Mouse (Mus musculus) cerebral cortex, adult 2 months (tissue): ENCODE results near the gene Bhmt2.

Experiments used
- WGBS: fragments of 180-500 bp; shearing (Covaris S2); methylation state at CpG from one replicate; pipeline ENCODE4 v1.1.7; 2018; 5-methylcytosine and 5-hydroxymethylcytosine counted together

Bhmt2 gene

DNA sequence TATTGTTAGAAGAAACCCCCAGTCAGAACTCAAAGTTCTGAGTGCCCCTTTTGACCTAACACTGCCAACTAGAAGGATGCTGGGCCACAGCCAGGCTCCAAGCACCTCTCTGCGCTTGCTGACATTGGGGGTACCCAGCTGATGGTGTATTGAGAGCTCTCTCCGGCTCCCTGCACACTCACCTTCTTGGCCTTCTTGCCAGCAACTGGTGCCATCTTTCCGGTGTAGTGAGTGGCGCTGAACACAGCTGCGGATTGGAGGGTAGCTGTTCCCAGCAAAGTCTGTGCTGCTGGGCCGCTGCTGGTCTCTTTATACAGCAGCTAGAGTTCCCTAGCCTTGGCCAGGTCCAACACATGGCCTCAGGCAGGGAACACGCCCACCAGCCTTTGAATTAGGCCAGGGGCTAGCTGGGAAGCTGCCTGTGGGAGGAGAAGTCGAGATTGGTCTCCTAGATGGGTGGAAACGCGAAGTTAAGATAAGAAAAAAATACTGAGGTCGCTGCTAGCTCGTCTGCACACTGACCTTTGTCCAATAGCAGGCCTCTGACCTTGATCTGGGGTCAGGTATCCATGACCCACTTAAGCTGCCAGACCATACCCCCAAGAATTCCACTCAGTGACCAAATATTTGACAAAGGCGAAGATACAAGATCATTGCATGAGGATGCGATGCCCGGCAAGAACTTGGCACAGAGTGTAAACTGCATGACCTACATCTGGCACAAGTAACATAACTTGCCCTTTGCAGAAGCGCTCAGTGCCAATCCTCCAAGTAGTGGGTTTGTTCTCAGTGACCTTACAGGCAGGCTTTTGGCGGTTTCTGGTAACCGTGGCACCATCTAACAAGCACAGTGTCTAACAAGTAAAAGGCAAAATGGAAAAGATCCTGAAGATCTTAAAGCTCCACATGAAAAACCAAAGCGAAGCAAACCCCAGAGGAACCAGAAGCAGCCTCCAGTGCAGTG, 36.5 kb downstream of the Bhmt2 start, which contains the start of gene Bhmt:
Gene Bhmt (minus strand): TSS at position 680 of the 964 bp plus-strand sequence.
- 84% methylated on average over 19 of the region's 19 CpGs for WGBS

DNA sequence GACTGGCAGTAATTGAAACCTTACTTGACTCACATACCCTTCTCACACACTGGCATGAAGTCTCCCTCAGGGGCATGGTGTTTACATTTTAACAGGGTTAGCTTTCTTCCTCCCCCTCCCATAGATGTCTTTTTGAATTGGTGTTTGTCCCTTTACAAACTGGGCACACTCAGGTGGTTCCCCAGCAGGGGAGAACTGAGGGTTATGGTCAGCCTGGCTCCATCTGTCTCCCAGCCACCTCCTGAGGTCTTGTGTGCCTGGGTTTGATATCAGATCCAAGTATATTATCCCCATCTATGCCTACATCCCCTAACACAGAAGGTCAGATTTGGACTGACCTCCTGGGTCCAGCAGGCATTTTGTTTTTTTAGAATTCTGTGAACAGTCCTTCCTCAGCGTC, 37.5 kb downstream of the Bhmt2 start:
- WGBS = 86% methylated on average over 1 of the region's 1 CpGs

DNA sequence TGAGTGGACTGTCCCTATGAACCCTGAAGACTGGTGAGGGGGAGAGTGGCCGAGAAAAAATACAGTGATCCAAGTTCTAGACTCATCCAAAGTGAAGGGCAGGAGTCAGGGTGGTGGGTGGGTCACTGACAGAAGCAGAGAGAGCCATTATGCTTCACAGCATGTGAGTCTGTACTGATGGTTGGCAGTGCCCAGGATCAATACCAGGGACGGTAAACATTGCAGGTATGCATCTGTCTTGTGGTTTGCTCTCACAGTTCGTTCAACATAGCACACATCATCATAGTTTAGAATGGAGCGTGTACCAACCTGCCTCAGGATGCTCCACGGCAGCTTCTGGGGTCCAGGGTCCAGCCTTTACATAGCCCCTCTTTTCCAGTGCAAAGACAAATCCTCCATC, 41.2 kb downstream of the Bhmt2 start:
- WGBS = 87% methylated on average over 5 of the region's 5 CpGs

DNA sequence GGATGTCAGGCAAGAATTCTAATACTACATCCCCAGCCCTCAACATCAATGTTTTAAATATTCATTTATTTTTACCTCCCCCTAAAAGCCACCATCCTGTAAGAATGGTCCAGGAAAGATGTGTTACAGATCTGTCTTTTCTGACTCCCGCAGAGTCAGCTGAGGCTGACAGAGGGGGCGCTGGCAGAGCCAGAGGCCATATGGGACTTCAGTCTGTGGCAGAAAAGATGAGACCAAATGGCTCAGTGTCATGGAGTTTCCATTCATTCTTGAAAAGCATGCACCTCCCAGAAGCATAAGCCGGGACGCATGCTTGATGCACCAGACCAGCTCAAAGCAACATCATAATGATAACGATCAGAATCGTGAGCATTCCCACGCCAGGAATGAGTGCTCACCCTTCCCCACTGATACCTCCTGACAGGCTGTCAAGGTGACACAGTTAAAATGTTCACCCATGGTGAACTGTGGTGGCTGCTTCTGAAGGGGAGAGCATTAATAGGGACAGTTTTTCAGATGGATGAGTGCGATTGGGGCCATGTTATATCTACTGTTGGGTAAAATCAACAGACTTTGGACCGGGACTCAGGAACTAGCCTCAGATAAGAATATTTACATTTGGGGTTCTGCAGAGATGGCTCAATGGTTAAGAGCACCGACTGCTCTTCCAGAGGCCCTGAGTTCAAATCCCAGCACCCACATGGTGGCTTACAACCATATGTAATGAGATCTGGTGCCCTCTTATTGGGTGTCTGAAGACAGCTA, 43.0 kb downstream of the Bhmt2 start:
- 87% methylated on average over 10 of the region's 10 CpGs for WGBS

DNA sequence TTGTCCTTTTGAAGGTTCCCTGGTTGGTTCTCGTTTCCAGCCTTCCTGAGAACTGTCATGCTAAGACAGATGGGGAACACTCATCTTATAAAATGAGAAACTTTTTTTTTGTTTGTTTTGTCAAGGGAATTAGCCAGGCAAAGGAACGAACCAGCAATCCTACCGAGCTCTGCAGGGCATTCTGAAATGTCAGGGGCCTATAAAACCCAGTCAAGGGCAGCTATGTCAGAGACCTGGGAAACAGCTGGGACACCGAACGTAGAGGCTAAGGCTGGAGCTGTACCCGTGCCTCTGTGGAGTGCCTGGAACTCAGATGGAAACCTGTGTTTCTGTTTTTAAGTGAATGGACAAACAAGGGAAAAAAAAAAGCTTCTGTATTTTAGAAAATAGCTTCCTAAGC, 45.2 kb downstream of the Bhmt2 start:
- WGBS = 56% methylated on average over 6 of the region's 6 CpGs

DNA sequence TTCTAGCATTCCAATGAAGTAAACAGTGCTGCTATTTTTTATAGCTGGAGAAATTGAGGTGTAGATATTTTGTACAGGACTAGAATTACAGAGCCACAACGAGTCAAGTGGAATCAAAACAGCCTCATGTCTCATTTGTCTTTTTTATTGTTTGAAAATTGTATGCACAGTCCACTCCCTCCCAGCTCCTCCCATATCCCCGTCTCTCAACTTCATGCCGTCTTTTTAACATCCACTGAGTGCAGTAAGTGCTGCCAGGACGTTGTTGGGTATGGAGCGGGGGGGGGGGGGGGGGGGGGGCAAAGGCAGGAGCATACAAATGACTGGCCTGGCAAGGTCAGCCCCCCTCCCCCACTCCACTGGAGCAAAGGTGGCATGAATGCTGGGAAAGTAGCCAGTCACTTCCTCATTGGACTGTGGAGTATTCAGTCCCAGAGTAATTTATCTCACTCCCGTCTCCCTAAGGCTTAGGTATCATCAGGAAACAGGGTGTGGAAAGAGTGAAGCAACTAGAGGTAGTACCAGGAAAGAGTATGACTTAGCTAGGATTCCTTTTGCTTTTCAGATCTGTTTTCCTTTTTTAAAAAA, 59.6 kb downstream of the Bhmt2 start:
- 25% methylated on average over 6 of the region's 6 CpGs for WGBS

DNA sequence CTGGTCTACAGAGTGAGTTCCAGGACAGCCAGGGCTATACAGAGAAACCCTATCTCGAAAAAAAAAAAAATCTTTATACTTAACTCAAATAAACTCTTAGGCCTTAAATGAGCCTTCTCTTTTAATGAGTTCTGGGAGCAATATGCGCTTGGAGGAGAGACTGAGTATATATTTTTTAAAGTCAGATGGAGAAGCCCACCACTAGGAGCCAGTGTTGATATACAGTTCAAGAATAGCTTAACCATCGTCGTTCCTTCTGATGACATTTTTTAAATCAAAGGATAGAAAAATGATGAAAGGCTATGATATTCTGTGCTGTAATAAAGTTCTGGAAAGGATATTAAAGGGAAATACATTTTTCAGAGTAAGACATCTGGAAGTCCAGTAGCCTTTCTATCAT, 60.3 kb downstream of the Bhmt2 start:
- WGBS = 43% methylated on average over 4 of the region's 4 CpGs

DNA sequence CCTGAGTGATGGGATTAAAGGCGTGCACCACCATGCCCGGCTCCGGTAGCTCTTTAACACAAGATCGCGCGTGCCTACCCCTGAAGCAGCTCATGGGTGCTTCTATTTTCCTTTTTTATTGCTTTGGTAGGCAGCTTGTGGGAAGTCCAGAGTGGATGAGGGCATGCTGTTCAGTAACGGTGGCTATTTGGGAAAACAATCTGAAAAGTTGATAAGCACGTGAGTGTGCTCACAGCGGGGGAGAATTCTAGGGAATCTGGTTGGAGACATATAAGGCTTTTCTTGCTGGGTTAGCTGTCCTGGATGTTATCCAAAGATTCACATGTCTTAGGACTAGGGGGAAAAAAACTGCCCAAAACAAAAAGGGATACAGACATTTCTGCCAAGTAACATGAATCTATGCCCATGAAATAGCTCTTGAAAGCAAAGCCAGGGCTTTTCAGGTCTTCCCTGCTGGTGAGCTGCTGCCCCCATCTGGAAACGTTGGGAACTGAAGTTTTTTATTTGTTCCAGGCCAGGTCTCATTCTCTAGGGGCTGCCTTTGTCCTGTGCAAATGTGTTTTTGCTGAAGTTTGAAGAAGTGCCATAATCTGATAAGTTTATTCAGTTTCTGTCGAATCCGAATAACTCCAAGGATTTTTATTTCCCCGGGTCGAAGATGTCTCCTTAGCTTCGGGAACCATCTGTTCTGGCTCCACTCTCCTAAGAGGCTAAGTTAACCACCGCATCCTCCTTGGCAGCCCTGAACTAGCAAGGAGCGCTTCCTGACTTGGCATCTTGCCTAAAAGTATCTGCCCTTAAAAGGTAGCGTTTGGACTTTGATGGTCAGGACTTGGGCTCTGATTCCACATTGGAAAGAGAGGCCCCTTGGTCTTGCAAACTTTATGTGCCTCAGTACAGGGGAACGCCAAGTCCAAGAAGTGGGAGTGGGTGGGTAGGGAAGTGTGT, 61.2 kb downstream of the Bhmt2 start:
- 32% methylated on average over 19 of the region's 19 CpGs for WGBS

DNA sequence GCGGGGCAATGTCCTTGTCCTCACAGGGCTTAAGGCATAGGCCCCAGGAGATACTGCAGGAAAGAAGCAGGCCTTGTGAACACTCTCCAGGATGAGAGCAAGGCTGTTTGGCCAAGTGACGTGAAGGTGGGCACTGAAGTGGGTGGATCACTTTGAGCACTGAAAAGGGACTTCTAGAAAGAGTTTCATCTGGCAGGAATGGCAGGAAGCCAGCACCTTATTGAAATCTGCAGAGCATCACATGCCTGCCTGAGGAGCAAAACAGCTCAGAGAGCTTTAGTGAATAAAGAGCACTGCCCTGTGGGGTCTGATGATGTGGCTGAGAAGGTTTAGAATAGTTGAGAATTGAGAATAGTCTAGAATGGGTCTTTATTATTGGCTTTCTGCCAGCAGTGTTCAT, 65.6 kb downstream of the Bhmt2 start:
- 72% methylated on average over 2 of the region's 2 CpGs for WGBS

DNA sequence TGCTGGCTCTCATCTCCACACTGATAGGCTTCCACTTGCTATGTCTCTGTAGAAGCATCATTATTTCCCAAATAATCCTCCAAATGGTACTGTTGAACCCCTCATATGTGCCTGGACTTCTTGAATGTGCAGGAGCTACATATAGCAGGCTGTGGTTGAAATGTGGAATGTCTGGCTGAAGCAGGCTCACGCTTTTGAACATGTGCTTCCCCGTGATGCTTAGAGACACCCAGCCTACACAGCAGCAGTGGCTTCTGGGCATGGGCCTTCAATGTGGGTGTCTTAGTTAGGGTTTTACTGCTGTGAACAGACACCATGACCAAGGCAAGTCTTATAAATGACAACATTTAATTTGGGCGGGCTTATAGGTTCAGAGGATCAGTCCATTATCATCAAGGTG, 66.4 kb downstream of the Bhmt2 start:
- WGBS = 70% methylated on average over 3 of the region's 3 CpGs

DNA sequence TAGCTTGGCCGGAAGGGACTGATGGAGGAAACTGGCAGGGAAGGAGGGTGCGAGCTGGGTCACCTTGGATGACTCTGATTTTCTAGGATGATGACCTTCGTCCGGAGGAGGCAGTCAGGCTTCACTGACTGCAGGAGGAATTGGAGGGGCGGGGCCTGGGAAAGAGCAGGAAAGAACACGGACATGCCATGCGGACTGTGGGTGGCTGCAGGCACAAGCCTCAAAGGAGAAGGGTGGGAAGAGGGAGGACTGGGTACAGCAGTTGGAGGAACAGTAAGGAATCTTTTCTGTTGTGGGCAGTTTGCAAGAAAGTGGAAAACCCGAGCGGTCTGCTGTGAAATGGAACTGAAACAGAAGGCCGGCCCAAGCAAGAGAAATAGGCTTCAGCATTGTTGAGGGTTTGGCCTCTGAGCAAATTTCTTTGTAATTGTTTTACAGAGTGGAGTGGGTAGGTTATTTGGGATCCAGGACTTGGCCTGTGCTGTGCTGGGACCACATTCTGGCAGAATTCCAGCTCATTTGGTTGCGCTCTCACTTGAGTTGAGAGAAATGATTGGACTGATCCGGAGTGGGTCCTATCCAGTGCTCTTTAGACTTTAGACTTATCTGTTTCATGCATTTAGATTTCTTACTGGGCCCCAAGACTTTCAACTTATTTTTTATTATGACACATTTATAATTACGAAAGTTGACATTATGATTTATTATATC, 67.1 kb downstream of the Bhmt2 start:
- 56% methylated on average over 13 of the region's 13 CpGs for WGBS
